Mouse (Mus musculus): ENCODE results near the gene Gabrg1. TPM values are rescaled to one million over a fixed set of nuclear protein-coding genes. Genes with fewer than 3 reads are reported as not detected.

The Gabrg1 gene
- polyA plus RNA-seq, 1 experiment from 2014 or later, result 0.04 TPM

DNA sequence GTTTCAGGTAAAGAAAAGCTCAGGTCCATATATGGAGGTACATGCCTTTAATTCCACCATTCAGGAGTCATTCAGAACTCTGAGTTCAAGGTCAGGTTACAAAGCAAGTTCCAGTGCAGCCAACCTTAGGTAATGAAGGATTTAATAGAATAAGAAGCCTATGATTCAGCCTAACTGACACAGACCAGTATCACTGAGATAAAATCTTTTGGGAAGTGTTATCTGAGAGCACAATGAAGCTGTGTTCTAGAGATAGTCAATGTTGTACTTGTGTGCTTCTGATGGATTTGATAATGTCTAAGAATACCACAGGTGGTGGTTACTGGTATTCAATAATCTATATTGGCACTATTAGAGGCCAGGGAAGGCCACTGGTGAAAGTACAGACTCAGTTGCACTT, 138.1 kb downstream of the Gabrg1 start:
- TF ChIP-seq CTCF (IDR thresholded peaks at IDR 0.05), result no peak
- no peak for TF ChIP-seq EP300 (IDR thresholded peaks at IDR 0.05)
- Histone ChIP-seq H3K27ac (ENCODE audit: low read length) (no peak overlapping the region), H3K9me3 (ENCODE audit: low read length) (no peaks in the 10 kb centered on the region), H3K36me3 (ENCODE audit: insufficient read depth, low read length) (no peaks in the 10 kb centered on the region), H3K9ac (replicated peaks; ENCODE audit: low read depth) (no peak overlapping the region), H3K4me2 (replicated peaks; ENCODE audit: low read depth, low read length) (no peak overlapping the region), H3K4me3 (ENCODE audit: low read depth, low read length) (no peak overlapping the region), H3K4me1 (ENCODE audit: insufficient read depth, low read depth, low read length) (no peaks in the 10 kb centered on the region), H3K27me3 (replicated peaks; ENCODE audit: insufficient read depth, low read length) (no peaks in the 10 kb centered on the region)
- DNase-seq (ENCODE audit: low spot score), result no peak
- no peak for ATAC-seq
